Mouse (Mus musculus) adrenal gland, adult 8-10 months (tissue): ENCODE data around the gene Gm42674. TPM values are rescaled to one million over a fixed set of nuclear protein-coding genes. Genes with fewer than 3 reads are reported as not detected.

Experiments used
- DNase-seq: peaks from one replicate; pipeline ENCODE4 v3.0.0; 2022
- total RNA-seq, 4 experiments: library from RNA; stranded (reverse); gene quantifications; 2 replicates each; pipeline ENCODE4 v1.2.4; 2022

The Gm42674 gene
- total RNA-seq, 4 experiments from 2014 or later, result not detected

- no peak for DNase-seq
These were observed 24.7 kb downstream of the Gm42674 start for GRCm38 (mm10) chr3:90626266-90627021.

- DNase-seq, result no peak
These were observed 25.7 kb downstream of the Gm42674 start for GRCm38 (mm10) chr3:90627366-90627765.

GRCm38 (mm10) chr3:90627807-90628206 lies 26.1 kb downstream of the Gm42674 start:
- no peak for DNase-seq

- no peak for DNase-seq
These were observed 27.6 kb downstream of the Gm42674 start for GRCm38 (mm10) chr3:90629298-90629697.

- DNase-seq, result no peak
These were observed 30.3 kb downstream of the Gm42674 start for GRCm38 (mm10) chr3:90631984-90632383.

DNA sequence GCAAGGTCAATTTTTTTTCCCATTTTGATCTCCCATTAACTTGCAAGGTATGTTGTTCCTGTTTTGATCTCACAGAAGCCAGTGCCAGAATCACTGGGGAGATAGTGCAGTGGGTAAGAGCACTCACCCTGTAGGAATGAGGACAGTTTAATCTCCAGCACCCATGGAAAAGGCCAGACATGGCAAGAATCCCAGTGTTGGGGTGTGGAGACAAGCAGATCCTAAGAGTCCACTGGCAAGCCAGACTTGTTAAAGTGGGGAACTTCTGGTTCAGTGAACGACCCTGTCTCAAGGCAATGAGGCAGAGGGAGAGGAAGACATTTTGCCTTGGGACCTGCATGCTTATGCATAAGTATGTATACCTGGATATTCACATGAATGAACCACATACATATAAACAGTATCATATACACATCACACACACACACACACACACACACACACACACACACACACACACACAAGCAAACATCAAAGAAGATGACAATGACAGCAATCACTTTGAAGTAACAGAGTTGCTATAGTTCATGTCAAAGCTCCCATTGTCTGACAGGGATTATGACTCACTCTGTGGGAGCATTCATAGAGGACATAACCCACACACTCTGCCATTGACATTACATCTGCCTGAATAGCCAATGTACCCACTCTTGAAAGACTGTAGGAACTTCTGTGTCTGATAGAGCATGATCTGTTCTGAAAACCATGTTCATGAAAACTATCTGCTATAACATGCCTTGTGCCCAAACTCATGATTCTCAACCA lies 37.0 kb downstream of the Gm42674 start:
- no peak for DNase-seq

DNA sequence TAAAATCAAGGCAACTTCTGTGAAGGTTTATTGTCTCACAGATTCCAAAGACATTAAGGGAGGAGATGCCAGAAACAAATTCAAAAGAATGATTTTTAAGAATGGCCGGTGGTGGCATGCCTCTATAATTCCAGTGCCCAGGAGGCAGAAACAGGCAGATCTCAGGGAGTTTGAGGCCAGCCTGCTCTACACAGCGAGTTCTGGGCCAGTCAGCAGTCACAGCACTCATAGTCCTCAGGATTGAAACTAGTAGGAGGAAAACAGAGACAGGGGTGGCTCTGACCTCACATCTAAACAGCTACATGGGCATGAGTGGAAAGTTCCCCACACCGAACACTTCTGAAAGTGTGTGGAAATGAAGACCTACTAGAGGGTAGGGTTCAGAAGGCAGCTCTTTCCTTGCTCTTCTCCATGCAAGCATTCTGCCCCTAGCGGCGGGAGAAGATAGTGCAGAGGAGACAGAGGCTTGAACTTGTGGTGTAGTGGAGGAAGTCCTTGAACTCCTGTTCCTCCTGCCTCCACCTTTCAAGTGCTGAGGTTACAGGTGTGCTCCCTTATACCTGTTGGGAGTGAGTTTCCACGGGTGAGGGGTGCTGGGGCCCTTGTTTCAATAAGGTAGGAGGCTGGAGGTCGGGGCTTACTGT lies 37.9 kb downstream of the Gm42674 start:
- no peak for DNase-seq

DNA sequence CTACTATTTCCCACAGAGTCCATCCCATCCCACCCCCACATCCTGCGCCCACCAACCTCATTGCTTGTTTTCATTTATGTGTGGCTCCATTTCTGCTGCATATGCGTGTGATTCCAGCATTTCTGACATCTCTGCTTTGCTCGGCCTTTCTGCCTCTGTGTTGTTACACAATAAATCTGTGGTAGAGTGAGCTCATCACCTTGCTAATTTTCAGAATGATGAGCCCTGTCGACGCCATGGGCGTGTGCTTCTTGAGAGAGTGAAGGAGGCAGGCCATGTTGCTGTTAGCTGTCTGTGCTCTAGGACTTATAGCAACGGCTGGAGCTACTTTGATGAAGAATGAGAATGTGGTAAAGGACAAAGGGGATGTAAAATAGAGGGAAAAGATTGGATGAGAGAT lies 39.3 kb downstream of the Gm42674 start:
- DNase-seq, result no peak

- peak; percentile 21 for DNase-seq
These were observed 42.5 kb downstream of the Gm42674 start for GRCm38 (mm10) chr3:90644220-90644619.

- no peak for DNase-seq
These were observed 45.6 kb downstream of the Gm42674 start for GRCm38 (mm10) chr3:90647291-90647690.

DNA sequence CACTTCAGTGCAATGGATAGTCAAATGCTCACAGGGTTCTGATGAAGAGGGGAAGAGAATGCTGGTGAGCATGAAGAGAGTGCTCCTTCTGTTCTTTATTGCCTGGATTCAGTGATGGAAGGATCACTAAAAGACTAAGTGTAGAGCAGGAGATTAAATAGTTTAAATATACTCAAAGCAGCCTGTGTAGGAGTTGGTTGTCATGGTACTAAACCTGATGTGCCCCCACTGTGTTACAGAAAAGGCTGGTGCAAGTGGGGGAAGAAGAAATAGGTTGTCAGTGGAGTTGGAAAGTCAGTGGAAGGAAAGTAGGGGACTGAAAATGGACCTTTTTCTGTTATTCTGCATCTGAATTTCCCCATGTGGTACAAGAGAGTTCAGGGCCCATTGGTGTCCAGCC lies 47.3 kb downstream of the Gm42674 start:
- DNase-seq, result no peak

GRCm38 (mm10) chr3:90649832-90650231 lies 48.1 kb downstream of the Gm42674 start:
- no peak for DNase-seq

- peak; percentile 29 for DNase-seq
These were observed 51.3 kb downstream of the Gm42674 start for GRCm38 (mm10) chr3:90652878-90653508.

GRCm38 (mm10) chr3:90653717-90654116 lies 52.0 kb downstream of the Gm42674 start, which contains the start of gene S100a7a:
TSS of gene S100a7a (plus strand) at chr3:90654017.
- no peak for DNase-seq

Other genes with a start within 250 kb of the Gm42674 start
- 100 to 1,000 TPM; 132 to 297 (median 196) TPM for gene Slc27a3, start 212.0 kb upstream of the Gm42674 start, total RNA-seq
- gene Ints3, start 168.3 kb upstream of the Gm42674 start, total RNA-seq, result 100 to 1,000 TPM; 107 to 119 (median 110) TPM
- gene Npr1, start 136.0 kb upstream of the Gm42674 start, total RNA-seq, result 100 to 1,000 TPM; 316 to 460 (median 368) TPM
- gene Ilf2, start 125.8 kb upstream of the Gm42674 start, total RNA-seq, result 10 to 100 TPM; 58.9 to 75.2 (median 67.3) TPM
- gene Snapin, start 110.9 kb upstream of the Gm42674 start, total RNA-seq, result 100 to 1,000 TPM in 1 of 4 experiments, 10 to 100 TPM in 3; 73.3 to 105 (median 83.4) TPM
- gene Chtop, start 92.4 kb upstream of the Gm42674 start, total RNA-seq, result 100 to 1,000 TPM; 114 to 130 (median 125) TPM
- gene S100a1, start 87.5 kb upstream of the Gm42674 start, total RNA-seq, result 100 to 1,000 TPM in 2 of 4 experiments, 10 to 100 TPM in 2; 80.7 to 112 (median 94.7) TPM
- 10 to 100 TPM; 21.7 to 26.9 (median 23.4) TPM for gene S100a13, start 87.5 kb upstream of the Gm42674 start, total RNA-seq
- 1 to 10 TPM in 2 of 4 experiments, under 1 TPM in 1, not detected in 1; 0.42 to 1.5 (median 1.2) TPM for gene S100a14, start 75.0 kb upstream of the Gm42674 start, total RNA-seq
- gene S100a16, start 64.7 kb upstream of the Gm42674 start, total RNA-seq, result 10 to 100 TPM; 39.0 to 54.8 (median 50.2) TPM
- not detected for gene S100a3, start 41.3 kb upstream of the Gm42674 start, total RNA-seq
- not detected for gene S100a2, start 11.7 kb upstream of the Gm42674 start, total RNA-seq
- gene S100a4, start 1.9 kb downstream of the Gm42674 start, total RNA-seq, result 10 to 100 TPM in 2 of 4 experiments, 1 to 10 TPM in 2; 7.5 to 22.9 (median 12.5) TPM
- gene S100a5, start 6.6 kb downstream of the Gm42674 start, total RNA-seq, result not detected
- 10 to 100 TPM; 57.0 to 92.3 (median 67.2) TPM for gene S100a6, start 11.0 kb downstream of the Gm42674 start, total RNA-seq
- gene S100a7a, start 52.1 kb downstream of the Gm42674 start, total RNA-seq, result under 1 TPM in 1 of 4 experiments, not detected in 3; 0.28 TPM
- 1 to 10 TPM in 3 of 4 experiments, under 1 TPM in 1; 0.58 to 2.3 (median 1.2) TPM for gene S100a8, start 67.1 kb downstream of the Gm42674 start, total RNA-seq
- 1 to 10 TPM in 1 of 4 experiments, under 1 TPM in 1, not detected in 2; 0.55 to 1.2 TPM for gene S100a9, start 93.8 kb downstream of the Gm42674 start, total RNA-seq
- not detected for gene Pglyrp4, start 125.0 kb downstream of the Gm42674 start, total RNA-seq
- not detected for gene Gm5849, start 176.0 kb downstream of the Gm42674 start, total RNA-seq